Mouse (Mus musculus) C2C12 (cell line): ENCODE measurements at regions not wholly inside any gene's neighbourhood (a gene's known extent, or its start where the extent isn't known, plus 50 kb on each side); places are given as distances from the start of the nearest gene placed in this dataset.

Experiments used
- H3K27me3 ChIP-seq: one replicate; pipeline ENCODE4 v1.6.1; 2011; ENCODE audit not compliant: control insufficient read depth, insufficient read depth, insufficient read length
- H3K36me3 ChIP-seq: one replicate; pipeline ENCODE4 v1.6.1; 2011; ENCODE audit not compliant: control insufficient read depth, insufficient read depth
- H3K4me3 ChIP-seq: one replicate; pipeline ENCODE4 v1.5.1; 2011; ENCODE audit warnings: mild to moderate bottlenecking, control low read depth; ENCODE audit not compliant: poor library complexity, insufficient read depth, severe bottlenecking
- H3K79me2 ChIP-seq: one replicate; pipeline ENCODE4 v1.6.1; 2011; ENCODE audit not compliant: control insufficient read depth, insufficient read depth
- H3K79me3 ChIP-seq: one replicate; pipeline ENCODE4 v1.6.1; 2011; ENCODE audit warnings: low read depth, control low read depth
- H3ac ChIP-seq: one replicate; pipeline ENCODE3; 2011; ENCODE audit warnings: low read depth; ENCODE audit not compliant: control insufficient read depth, insufficient read length
- CEBPB ChIP-seq: IDR thresholded peaks from one replicate; pipeline ENCODE4 v1.6.1; 2011; ENCODE audit warnings: low read depth, mild to moderate bottlenecking, control low read depth, moderate library complexity
- CTCF ChIP-seq: IDR thresholded peaks from one replicate; pipeline ENCODE4 v1.5.1; 2011; ENCODE audit not compliant: control insufficient read depth, insufficient read depth, insufficient read length
- FOSL1 ChIP-seq: IDR thresholded peaks from one replicate; pipeline ENCODE4 v1.8.0; 2011; ENCODE audit warnings: mild to moderate bottlenecking, low read length; ENCODE audit not compliant: poor library complexity, insufficient read depth, severe bottlenecking
- MAX ChIP-seq: IDR thresholded peaks from one replicate; pipeline ENCODE4 v1.6.1; 2011; ENCODE audit warnings: mild to moderate bottlenecking, control low read depth
- MYOD1 ChIP-seq: IDR thresholded peaks from one replicate; pipeline ENCODE4 v1.6.1; 2011; ENCODE audit warnings: low read depth; ENCODE audit not compliant: control insufficient read depth, insufficient read length
- MYOG ChIP-seq: IDR thresholded peaks from one replicate; pipeline ENCODE4 v1.6.1; 2011; ENCODE audit not compliant: control insufficient read depth, insufficient read length; ENCODE audit errors: extremely low read depth
- USF1 ChIP-seq: IDR thresholded peaks from one replicate; pipeline ENCODE4 v1.6.1; 2011; ENCODE audit warnings: low read depth, mild to moderate bottlenecking, control low read depth, moderate library complexity

- no peak for TF ChIP-seq MYOD1
- no peak for TF ChIP-seq FOSL1
- TF ChIP-seq MAX = no peak
- no peak for TF ChIP-seq USF1
- no peak for TF ChIP-seq CTCF
- H3ac ChIP-seq = no peak overlapping the region
- H3K4me3 ChIP-seq = no peak overlapping the region
- no peaks in the 10 kb centered on the region for H3K79me3 ChIP-seq
- H3K79me2 ChIP-seq = no peaks in the 10 kb centered on the region
- no peaks in the 10 kb centered on the region for H3K36me3 ChIP-seq
- no peaks in the 10 kb centered on the region for H3K27me3 ChIP-seq
Observed at GRCm38 (mm10) chr10:66558097-66558840, 537.7 kb upstream of the Jmjd1c start.

GRCm38 (mm10) chr10:66565374-66565773 lies 530.6 kb upstream of the Jmjd1c start:
- H3K79me3 ChIP-seq = no peaks in the 10 kb centered on the region
- TF ChIP-seq MYOG = no peak
- no peak for TF ChIP-seq CEBPB
- TF ChIP-seq USF1 = no peak
- TF ChIP-seq MAX = no peak
- no peak for TF ChIP-seq MYOD1
- no peak for TF ChIP-seq FOSL1
- no peak for TF ChIP-seq CTCF
- H3K4me3 ChIP-seq = no peak overlapping the region
- no peaks in the 10 kb centered on the region for H3K36me3 ChIP-seq
- H3ac ChIP-seq = no peak overlapping the region
- H3K79me2 ChIP-seq = no peaks in the 10 kb centered on the region
- no peaks in the 10 kb centered on the region for H3K27me3 ChIP-seq

GRCm38 (mm10) chr10:66574846-66575535 lies 520.9 kb upstream of the Jmjd1c start:
- H3K4me3 ChIP-seq = no peak overlapping the region
- no peaks in the 10 kb centered on the region for H3K79me3 ChIP-seq
- no peaks in the 10 kb centered on the region for H3K36me3 ChIP-seq
- H3ac ChIP-seq = no peak overlapping the region
- no peaks in the 10 kb centered on the region for H3K27me3 ChIP-seq
- no peaks in the 10 kb centered on the region for H3K79me2 ChIP-seq
- TF ChIP-seq USF1 (no peak), FOSL1 (no peak), MYOD1 (no peak), MYOG (no peak)

GRCm38 (mm10) chr10:66593001-66593400 lies 502.9 kb upstream of the Jmjd1c start:
- TF ChIP-seq CEBPB = no peak
- no peak for TF ChIP-seq MAX
- no peak for TF ChIP-seq MYOG
- no peak for TF ChIP-seq USF1
- TF ChIP-seq CTCF = no peak
- no peak for TF ChIP-seq MYOD1
- TF ChIP-seq FOSL1 = no peak

GRCm38 (mm10) chr10:66593506-66593905 lies 502.4 kb upstream of the Jmjd1c start:
- Histone ChIP-seq H3K27me3 (no peaks in the 10 kb centered on the region), H3ac (no peak overlapping the region), H3K36me3 (no peaks in the 10 kb centered on the region), H3K4me3 (no peak overlapping the region), H3K79me2 (no peaks in the 10 kb centered on the region), H3K79me3 (no peaks in the 10 kb centered on the region)
- TF ChIP-seq MYOG (no peak), MYOD1 (no peak), USF1 (no peak), MAX (no peak), FOSL1 (no peak), CEBPB (no peak), CTCF (no peak)

More at GRCm38 (mm10) chr10:66593001-66593400, 502.9 kb upstream of the Jmjd1c start:
- Histone ChIP-seq H3K4me3 (no peak overlapping the region), H3K79me3 (no peaks in the 10 kb centered on the region), H3K79me2 (no peaks in the 10 kb centered on the region), H3K36me3 (no peaks in the 10 kb centered on the region), H3ac (no peak overlapping the region), H3K27me3 (no peaks in the 10 kb centered on the region)

GRCm38 (mm10) chr10:66597952-66598351 lies 498.0 kb upstream of the Jmjd1c start:
- H3K36me3 ChIP-seq = no peaks in the 10 kb centered on the region
- no peaks in the 10 kb centered on the region for H3K79me3 ChIP-seq
- H3K4me3 ChIP-seq = no peak overlapping the region
- TF ChIP-seq MYOG (no peak), FOSL1 (no peak), CEBPB (no peak), USF1 (no peak), MYOD1 (no peak), MAX (no peak)
- no peak overlapping the region for H3ac ChIP-seq
- no peaks in the 10 kb centered on the region for H3K79me2 ChIP-seq
- no peaks in the 10 kb centered on the region for H3K27me3 ChIP-seq
